Mouse (Mus musculus) left cerebral cortex, postnatal 10 days (tissue): ENCODE data around the gene Nudt6. TPM values are rescaled to one million over a fixed set of nuclear protein-coding genes. Genes with fewer than 3 reads are reported as not detected.

ENCODE experiments used
- DNase-seq, 2 experiments: peaks; one replicate each; pipeline ENCODE4 v3.0.0; 2021 to 2022; ENCODE audit warnings: low spot score in 2 of 2, mixed read lengths in 1 of 2; ENCODE audit errors: extremely low spot score in 1 of 2
- intact Hi-C: fragments of 180-260 bp; cut with DNase I; formaldehyde crosslinking; loops from one replicate; pipeline ENCODE4 v1.15.1; 2025
- total RNA-seq, 2 experiments: library from RNA; stranded (reverse); gene quantifications; 2 replicates each; pipeline ENCODE4 v1.2.3; 2021

Gene Nudt6
- total RNA-seq, 2 experiments from 2014 or later: 8.1 to 8.8 TPM

DNA sequence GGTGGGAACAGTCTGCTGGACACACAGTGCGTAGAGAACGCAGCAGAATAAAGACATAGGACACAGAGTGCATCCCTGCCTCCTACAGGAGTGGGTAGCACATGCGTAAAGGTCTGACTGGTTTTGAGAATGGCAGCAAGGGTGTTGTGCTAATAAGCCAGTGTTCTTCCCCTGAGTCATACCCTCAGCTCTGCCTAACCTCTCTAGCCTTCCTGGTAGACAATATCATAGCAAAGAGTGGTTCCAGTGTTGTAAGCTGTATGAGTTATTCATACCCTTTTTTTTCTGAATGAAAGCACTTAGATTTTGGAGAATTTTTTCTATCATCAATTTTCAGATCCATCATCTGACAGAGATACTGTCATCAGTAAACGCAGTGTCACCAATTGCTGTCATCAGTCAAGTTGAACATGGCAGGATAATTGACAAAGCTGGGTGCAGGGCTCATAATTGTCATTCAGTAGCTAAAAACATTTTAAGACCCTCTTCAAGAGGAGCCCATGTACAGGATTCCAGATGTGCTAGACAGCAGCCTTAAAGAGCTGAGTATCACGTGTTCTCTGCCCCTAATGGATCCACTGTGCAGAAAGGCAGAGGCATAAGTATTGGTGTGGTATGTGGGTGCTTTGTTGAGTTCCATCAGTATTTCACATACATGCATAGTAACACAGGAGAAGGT is 22.9 kb downstream of the Nudt6 start:
- DNase-seq: no peak
- intact Hi-C loops: no loop called here

- no peak for DNase-seq
- intact Hi-C loops: no loop called here
Observed at GRCm38 (mm10) chr3:37387310-37387709, 32.7 kb downstream of the Nudt6 start.

GRCm38 (mm10) chr3:37383096-37383765 is 36.8 kb downstream of the Nudt6 start:
- DNase-seq: no peak
- intact Hi-C loops: no loop called here

GRCm38 (mm10) chr3:37381457-37381856 is 38.6 kb downstream of the Nudt6 start:
- intact Hi-C loops: no loop called here

DNA sequence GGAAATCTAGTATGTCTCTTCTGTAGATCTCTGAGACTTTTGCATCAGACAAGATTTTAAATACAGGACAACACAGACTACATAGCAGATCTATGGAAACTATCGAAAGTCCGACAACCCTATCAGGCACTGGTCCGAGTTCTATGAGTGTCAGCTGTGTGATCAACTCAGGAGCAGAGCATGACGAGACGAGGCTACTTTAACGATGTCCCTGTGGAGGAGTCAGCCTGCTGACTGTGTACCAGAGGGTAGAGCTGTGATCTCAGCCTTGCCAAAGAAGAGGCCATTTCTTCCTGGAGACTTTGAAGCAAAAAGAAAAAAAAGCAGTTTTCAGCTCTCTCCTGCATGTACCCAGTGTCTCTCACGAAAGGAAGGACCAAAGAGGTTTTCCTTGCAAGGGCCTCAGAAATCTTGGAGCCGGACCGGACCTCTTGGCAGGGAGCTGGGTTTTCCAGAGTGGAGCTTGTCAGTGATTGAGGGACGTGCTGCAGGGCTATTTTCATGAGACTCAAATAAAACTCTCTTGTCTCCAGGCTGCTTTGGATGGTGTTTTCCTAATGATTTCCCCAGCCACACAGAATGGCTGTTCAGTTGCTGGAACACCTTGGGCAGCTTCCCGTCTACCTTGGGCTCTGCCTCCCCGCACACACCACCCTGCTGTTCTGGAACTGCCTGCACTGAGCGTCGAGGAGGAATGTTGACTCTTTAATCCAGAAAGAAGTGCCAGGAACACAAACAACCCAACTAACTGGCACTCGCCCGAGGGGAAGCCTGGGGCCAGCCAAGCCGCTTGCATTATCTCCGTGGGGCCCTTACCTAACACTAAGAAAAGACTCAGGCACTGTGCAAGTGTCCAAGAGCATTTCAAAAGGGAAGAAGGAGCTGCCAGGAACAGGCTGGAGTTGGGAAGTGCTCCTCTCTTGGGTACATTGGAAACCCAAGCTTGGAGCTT is 39.8 kb downstream of the Nudt6 start:
- DNase-seq: peak in 1 of 2 experiments; percentile 30
- intact Hi-C loops: no loop called here

More at GRCm38 (mm10) chr3:37381457-37381856, 38.6 kb downstream of the Nudt6 start:
- DNase-seq: no peak

GRCm38 (mm10) chr3:37379201-37379600 is 40.8 kb downstream of the Nudt6 start:
- intact Hi-C loops: no loop called here
- no peak for DNase-seq

DNA sequence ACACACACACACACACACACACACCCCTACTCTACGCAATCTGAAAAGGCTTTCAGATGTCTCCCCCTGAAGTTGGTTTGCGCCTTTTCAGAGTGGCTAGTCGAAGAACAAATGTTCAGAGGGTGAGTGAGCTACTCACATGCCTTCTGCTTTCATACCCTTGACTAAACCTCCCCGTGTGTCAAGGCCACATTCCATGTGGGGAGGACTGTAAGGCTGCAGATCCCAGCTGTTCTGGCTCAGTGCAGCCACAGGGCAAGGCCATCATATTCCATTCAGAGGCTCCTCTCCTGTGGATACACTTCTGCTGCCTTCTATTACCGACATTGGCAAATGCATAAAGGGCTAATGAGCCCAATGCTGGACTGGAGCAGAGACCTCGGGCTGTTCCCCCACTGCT is 41.6 kb downstream of the Nudt6 start:
- DNase-seq: no peak
- intact Hi-C loops: no loop called here

- intact Hi-C loops: no loop called here
- DNase-seq: no peak
Observed at GRCm38 (mm10) chr3:37377926-37378325, 42.1 kb downstream of the Nudt6 start.

DNA sequence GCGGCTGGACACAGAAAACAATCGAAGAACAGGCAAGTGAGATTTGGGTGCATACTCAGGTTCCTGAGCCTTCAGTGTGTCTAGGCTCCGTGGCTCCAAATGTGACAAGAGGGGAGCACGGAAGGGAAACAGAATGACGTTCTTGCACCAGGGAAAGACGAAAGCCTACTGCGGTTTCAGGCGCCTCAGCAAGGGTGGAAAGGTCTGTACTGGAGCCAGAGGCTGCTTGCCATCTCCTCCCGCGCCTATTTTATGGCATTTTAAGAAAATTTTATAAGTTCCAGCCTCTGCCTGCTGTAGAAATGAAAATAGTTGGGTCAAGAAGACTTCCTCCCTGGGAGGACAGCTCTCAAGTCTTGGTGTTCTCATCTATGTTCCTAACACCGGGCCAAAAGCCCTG is 46.3 kb downstream of the Nudt6 start:
- no peak for DNase-seq
- intact Hi-C loops: no loop called here

- intact Hi-C loops: no loop called here
- DNase-seq: no peak
Observed at GRCm38 (mm10) chr3:37370407-37370806, 49.6 kb downstream of the Nudt6 start.

DNA sequence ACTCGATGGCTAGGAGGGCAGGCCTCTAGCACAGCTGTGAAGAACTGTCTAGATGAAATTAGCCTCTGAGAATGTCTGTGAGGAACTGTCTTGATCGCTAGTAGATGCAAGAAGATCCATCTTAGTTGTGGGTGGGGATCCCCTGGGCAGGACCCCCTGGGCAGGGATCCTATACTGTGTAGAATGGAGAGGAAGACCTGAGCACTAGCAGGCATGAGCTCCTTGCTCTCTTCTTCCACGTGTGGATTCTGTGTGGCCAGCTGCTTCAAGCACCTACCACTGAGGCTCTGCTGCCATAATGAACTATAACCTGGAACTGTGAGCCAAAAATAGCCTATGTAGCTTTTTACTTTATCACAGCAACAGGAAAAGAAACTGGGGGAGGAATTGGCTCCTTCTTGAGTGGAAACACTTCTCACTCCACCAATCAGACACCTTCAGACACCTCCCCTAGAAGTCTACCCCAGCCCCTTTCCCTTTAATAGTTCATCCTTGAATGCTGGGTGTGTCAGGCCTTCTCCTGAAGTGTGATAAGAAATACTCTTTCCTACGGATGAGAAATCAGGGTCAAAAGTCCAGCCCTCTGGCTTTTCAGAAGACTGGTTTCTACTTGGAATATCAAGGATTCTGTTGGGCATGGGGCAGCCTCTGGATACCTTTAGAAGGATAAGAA is 53.5 kb downstream of the Nudt6 start:
- intact Hi-C loops: no loop called here
- DNase-seq: no peak

- intact Hi-C loops: no loop called here
- no peak for DNase-seq
Observed at GRCm38 (mm10) chr3:37365976-37366375, 54.0 kb downstream of the Nudt6 start.

- intact Hi-C loops: no loop called here
- no peak for DNase-seq
Observed at GRCm38 (mm10) chr3:37365144-37365543, 54.9 kb downstream of the Nudt6 start.

- intact Hi-C loops: no loop called here
- no peak for DNase-seq
Observed at GRCm38 (mm10) chr3:37360729-37361128, 59.3 kb downstream of the Nudt6 start.

Other genes with a start within 250 kb of the Nudt6 start
- not detected for gene Il21, start 187.6 kb downstream of the Nudt6 start, total RNA-seq
- gene Bbs12, start 107.7 kb downstream of the Nudt6 start, total RNA-seq: 1 to 10 TPM; 4.0 to 4.5 TPM
- gene Cetn4, start 107.5 kb downstream of the Nudt6 start, total RNA-seq: 1 to 10 TPM; 4.1 to 4.8 TPM
- gene Fgf2, start 71.9 kb downstream of the Nudt6 start, total RNA-seq: 1 to 10 TPM; 1.9 to 4.4 TPM
- gene Spata5, start 315 bp downstream of the Nudt6 start, total RNA-seq: 10 to 100 TPM; 17.8 to 24.8 TPM
- gene Spry1, start 219.7 kb upstream of the Nudt6 start, total RNA-seq: 10 to 100 TPM; 15.3 to 16.0 TPM